Mouse (Mus musculus) common myeloid progenitor, adult 5-6 weeks (primary cell): ENCODE measurements around the gene Ifnab. TPM values are rescaled to one million over a fixed set of nuclear protein-coding genes. Genes with fewer than 3 reads are reported as not detected.

Source experiments
- ATAC-seq: replicated peaks from 2 replicates; pipeline ENCODE4 v1.8.0; 2016; ENCODE audit warnings: low read depth, mild to moderate bottlenecking, moderate TSS enrichment, inconsistent platforms; ENCODE audit not compliant: poor library complexity, severe bottlenecking
- total RNA-seq: library from RNA; stranded (forward); fragments of 200-1000, 187-1606 nt; gene quantifications from 2 replicates; pipeline ENCODE4 v1.2.3, GENCODE M21; 2017

Ifnab gene
- total RNA-seq, 1 experiment from 2014 or later: not detected

DNA sequence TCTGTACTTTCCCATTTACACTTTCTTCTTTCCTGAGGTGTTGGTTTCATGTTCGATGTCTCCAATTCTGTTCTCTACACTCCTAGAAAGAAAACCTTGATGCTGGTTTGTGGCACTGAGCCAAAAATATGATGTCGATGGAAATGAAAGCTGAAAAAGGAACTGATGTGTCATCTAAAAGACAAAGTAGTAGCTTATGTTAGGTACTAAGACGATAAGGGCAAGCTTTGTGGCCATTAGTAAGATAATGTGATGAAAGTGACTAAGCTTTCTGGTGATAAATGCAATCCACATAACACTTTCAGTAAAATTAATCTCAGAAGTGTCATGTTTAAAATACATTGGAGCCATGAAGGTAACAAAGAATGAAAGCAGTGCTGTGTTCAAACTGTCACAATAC is 9.8 kb downstream of the Ifnab start:
- peak; percentile 33 for ATAC-seq

DNA sequence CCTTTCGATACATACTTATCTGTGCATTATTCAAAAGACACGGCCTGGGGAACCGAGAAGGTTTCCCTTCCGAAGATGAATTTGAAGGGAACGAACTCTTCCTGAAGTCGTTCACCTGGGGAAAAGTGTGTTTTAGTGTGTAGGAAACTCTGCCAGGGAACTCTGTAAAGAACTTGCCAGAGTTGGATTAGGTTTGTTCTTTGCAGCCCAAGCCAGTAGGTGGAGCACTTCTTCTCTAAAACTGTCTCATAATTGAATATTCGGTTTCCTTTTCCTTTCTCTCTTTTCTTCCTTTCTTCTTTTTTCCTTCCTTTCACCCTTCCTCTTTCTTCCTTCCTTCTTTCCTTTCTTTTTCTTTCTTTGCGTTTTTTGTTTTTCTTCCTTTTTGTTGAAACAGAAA is 10.8 kb downstream of the Ifnab start:
- peak; percentile 72; the same call in 1 of the 2 replicates for ATAC-seq

DNA sequence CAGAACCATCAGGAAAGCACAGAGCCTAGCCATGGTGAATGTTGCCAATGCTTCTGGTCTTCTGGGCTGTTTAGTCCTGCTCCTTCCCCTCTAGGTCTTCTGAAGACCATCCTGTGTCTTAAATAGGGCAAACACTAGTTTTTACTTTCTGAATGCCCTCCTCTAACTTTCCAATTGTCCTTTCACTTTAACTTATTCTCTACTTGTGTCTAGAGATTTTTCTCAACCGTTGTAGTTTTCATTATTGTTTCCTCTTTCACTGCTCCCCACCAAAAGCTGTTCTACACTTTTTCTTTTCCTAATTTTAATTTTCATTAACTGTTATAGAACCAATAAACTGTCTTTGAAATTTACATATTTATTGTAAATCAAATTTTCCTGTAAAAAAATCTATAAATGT is 14.3 kb downstream of the Ifnab start, which contains the start of gene Ifna16:
Gene Ifna16 (minus strand): TSS at position 101 of the 400 bp plus-strand sequence.
- ATAC-seq: no peak

DNA sequence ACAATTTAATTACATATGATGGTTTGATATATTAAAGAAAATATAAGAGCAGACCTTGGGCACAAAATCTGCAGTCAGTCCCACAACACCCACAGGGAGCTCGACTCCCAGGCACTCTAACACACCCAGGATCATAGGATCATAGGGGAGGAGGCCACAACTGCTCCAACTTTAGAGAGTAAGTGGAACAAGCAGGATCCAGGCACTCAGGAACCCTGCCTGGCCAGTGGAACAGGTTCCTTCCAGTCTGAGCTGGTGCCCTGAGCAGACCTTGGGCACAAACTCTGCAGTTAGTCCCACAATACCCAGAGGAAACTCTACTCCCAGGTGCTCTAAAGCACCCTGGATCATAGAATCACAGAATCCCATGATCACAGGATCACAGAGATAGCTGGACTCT is 35.7 kb downstream of the Ifnab start:
- ATAC-seq: no peak

DNA sequence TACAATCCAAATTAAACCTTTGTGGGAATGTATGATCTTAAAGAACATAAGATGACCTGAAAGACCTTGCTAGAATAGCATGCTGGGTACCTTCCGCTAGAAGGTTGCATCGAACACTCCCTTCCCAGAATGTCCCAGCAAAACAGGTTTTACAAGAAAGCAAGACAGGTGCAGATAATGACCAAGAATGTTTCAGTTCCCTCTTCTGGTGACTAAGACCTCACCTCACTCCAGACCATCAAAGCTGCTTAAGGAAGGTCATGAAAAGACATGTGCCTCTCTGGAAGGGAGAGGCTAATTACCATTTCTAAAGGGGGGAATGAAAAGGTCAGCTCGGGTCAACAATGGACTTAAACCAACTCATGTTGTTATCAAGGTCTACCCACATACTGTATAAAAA is 37.5 kb downstream of the Ifnab start:
- no peak for ATAC-seq

DNA sequence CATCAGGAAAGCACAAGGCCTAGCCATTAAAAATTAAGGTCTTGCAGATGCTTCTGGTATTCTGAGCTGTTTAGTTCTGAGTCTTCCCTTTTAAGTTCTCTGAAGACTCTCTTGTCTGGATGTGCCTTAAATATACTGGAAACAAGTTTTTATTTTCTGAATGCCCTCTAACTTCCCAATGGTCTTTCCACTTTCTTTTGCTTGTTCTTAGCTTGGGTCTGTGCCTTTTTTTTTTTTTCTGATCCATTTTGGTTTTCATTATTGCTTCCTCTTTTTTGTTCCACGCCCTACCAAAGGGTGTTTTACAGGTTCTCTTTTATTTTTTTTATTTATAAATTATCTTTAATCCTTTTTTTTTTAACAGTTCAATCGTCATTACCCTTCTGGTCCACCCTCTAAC is 46.8 kb downstream of the Ifnab start, which contains the start of gene Ifna13:
Gene Ifna13 (minus strand): TSS at position 101 of the 400 bp plus-strand sequence.
- ATAC-seq: no peak

DNA sequence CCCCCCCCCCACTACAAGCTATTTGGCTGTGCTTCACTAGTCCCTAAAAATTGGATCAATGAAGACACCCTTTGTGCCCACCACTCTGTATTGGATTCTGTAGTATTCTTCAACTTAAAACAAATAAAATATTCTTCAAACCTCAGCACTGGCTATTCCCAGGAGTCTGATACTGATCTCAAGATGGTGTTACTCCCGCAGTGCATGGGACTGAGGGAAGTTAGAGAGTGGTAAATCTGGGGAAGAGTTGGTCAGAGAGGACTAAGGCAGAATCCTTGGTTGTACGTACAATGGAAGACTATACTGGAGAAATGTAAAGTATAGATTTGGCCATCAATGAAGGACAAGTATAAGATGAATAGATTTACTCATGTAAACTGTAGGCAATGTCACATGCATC is 48.6 kb downstream of the Ifnab start:
- ATAC-seq: no peak

DNA sequence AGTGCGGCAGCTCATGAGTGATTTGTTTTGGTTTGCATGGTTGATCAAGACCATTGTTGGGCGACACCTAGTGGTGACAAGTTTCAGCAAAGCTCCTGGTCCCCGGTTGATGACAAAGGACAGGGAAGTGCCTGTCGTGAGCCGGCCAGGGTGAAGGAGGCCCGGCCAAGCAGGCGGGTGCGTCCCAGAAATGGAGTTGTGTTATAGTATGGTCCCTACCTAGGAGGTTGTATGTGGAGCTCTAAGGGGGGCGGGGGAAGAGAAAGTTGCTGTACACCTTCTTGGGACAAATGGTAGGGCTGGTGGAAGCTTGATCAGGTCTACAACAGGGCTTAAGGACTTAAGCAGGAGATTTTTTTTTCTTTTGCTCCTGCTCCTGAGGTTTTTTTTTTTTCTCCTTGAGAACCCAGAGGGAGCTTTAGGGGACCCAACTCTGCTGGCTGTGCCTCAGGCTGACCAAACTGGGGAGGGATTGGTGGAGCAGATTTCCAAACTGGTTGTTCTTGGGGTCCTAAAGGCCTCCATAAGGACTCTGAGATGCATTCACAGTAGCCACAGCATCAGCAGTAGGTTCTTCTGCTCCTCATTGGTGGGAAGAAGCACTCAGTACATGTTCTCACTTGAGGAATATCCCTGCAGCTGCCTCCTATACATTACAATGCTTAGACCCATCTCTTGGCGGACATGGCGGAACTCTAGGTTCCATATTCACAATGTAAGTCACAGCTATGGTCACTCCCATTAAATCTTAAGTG is 49.9 kb downstream of the Ifnab start:
- peak; percentile 90 for ATAC-seq

DNA sequence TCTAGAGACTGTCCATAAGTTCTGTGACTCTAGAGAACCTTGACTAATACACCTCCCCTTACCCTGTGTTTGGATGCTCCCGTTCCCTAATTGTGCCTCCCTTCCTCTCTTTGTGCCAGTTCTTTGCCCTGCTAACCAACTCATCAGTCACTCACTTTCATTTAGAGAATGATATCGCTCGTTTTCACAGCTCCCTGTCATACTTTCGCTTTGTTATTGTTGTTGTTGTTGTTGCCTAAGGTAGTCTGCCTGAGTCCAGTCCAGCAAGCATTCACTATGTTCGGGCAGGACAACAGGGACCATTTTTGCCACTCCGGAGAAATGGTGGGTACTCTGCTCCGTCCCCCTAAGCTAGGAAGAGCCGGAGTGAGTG is 50.5 kb downstream of the Ifnab start:
- ATAC-seq: 0 out of 2 replicates have a peak, but pooled peaks have one; percentile 4

Other genes with a start within 250 kb of the Ifnab start
- gene Ifnb1, start 168.6 kb downstream of the Ifnab start, total RNA-seq: not detected in 2 replicates
- gene Ifna15, start 133.1 kb downstream of the Ifnab start, total RNA-seq: not detected in 2 replicates
- not detected in 2 replicates for gene Ifna14, start 119.6 kb downstream of the Ifnab start, total RNA-seq
- gene Ifna9, start 99.0 kb downstream of the Ifnab start, total RNA-seq: not detected in 2 replicates
- not detected in 2 replicates for gene Ifna12, start 88.0 kb downstream of the Ifnab start, total RNA-seq
- not detected in 2 replicates for gene C87499, start 56.9 kb downstream of the Ifnab start, total RNA-seq
- not detected in 2 replicates for gene Ifna13, start 46.9 kb downstream of the Ifnab start, total RNA-seq
- not detected in 2 replicates for gene Ifna16, start 14.4 kb downstream of the Ifnab start, total RNA-seq
- not detected in 2 replicates for gene Ifna2, start 7.4 kb downstream of the Ifnab start, total RNA-seq
- gene Gm26566, start 30.4 kb upstream of the Ifnab start, total RNA-seq: 2.9 TPM in 1 of 2 replicates, not detected in the other
- gene Klhl9, start 31.1 kb upstream of the Ifnab start, total RNA-seq: 91.1 and 99.9 TPM in 2 replicates
- gene Gm13271, start 63.5 kb upstream of the Ifnab start, total RNA-seq: not detected in 2 replicates
- gene Gm13283, start 68.8 kb upstream of the Ifnab start, total RNA-seq: not detected in 2 replicates
- not detected in 2 replicates for gene Gm13290, start 82.5 kb upstream of the Ifnab start, total RNA-seq
- gene Gm13289, start 85.6 kb upstream of the Ifnab start, total RNA-seq: not detected in 2 replicates
- not detected in 2 replicates for gene Gm13272, start 88.5 kb upstream of the Ifnab start, total RNA-seq
- not detected in 2 replicates for gene Ifnz, start 90.8 kb upstream of the Ifnab start, total RNA-seq
- gene Gm13276, start 94.3 kb upstream of the Ifnab start, total RNA-seq: not detected in 2 replicates
- gene Gm13277, start 97.3 kb upstream of the Ifnab start, total RNA-seq: not detected in 2 replicates
- gene Gm13278, start 100.2 kb upstream of the Ifnab start, total RNA-seq: not detected in 2 replicates
- not detected in 2 replicates for gene Gm13275, start 103.1 kb upstream of the Ifnab start, total RNA-seq
- not detected in 2 replicates for gene Gm13279, start 106.0 kb upstream of the Ifnab start, total RNA-seq
- gene Gm13285, start 108.3 kb upstream of the Ifnab start, total RNA-seq: not detected in 2 replicates
- gene Gm13287, start 111.9 kb upstream of the Ifnab start, total RNA-seq: not detected in 2 replicates
- gene Gm13288, start 114.2 kb upstream of the Ifnab start, total RNA-seq: not detected in 2 replicates
- gene Ifna7, start 124.9 kb upstream of the Ifnab start, total RNA-seq: not detected in 2 replicates
- gene Ifna11, start 128.6 kb upstream of the Ifnab start, total RNA-seq: not detected in 2 replicates
- gene Ifna6, start 136.1 kb upstream of the Ifnab start, total RNA-seq: not detected in 2 replicates
- not detected in 2 replicates for gene Ifna5, start 144.2 kb upstream of the Ifnab start, total RNA-seq
- gene Ifna4, start 150.5 kb upstream of the Ifnab start, total RNA-seq: not detected in 2 replicates
- gene Ifna1, start 158.7 kb upstream of the Ifnab start, total RNA-seq: not detected in 2 replicates
- not detected in 2 replicates for gene Ifne, start 188.8 kb upstream of the Ifnab start, total RNA-seq